Mouse (Mus musculus) common myeloid progenitor, adult 5-6 weeks (primary cell): ENCODE measurements around the gene Opcml. TPM values are rescaled to one million over a fixed set of nuclear protein-coding genes. Genes with fewer than 3 reads are reported as not detected.

ENCODE experiments used
- ATAC-seq: replicated peaks from 2 replicates; pipeline ENCODE4 v1.8.0; 2016; ENCODE audit warnings: low read depth, mild to moderate bottlenecking, moderate TSS enrichment, inconsistent platforms; ENCODE audit not compliant: poor library complexity, severe bottlenecking
- total RNA-seq: library from RNA; stranded (forward); fragments of 200-1000, 187-1606 nt; gene quantifications from 2 replicates; pipeline ENCODE4 v1.2.3, GENCODE M21; 2017

Opcml gene
- total RNA-seq, 1 experiment from 2014 or later: not detected

DNA sequence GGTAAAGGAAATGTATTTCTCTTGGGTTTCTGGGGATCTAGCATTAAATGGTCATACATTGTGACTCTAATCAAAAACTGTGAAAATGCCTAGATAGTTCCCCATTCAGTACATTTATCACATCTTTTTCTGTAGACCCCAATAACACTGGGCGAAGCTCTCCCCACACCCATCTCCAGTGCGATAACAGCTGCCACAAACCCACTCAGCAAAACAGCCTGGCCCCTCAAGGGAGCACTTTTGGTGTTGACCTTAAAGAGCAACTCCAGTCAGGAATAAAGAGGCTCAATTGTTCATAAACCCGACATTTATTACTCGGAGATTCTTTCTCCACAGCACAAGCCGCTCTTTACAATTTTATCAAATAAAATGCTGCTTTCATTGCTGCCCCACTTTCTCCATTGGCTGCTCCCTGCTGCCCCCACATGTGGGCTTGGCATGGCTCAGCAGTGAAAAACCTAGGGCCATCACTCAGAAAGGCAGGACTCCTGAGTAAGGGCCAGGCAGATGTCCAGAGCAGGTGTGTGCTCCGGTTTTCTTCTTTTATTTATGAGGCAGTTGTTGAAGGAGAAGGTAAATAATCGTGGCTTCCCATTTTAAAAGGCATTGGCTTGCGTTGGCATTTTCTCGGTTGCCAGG is 781.7 kb downstream of the Opcml start:
- ATAC-seq: no peak

DNA sequence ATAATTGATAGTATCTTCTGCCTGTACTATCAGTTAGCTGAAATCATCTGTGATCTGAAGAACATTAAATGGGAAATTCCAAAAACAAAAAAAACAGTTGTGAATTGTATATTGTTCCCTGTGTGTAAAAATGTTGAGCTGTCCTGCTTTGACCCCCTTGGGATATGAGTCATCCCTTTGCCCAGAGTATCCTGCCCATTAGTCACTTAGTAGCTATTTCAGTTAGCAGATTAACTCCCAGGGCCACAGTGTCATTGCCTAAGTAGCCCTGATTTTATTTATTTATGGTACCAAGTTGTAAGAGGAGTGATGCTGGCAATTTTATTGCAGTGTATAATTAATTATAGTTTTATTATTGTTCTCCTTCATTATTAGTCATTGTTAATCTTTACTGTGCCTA is 788.2 kb downstream of the Opcml start:
- ATAC-seq: no peak

GRCm38 (mm10) chr9:28587253-28587652 is 796.7 kb downstream of the Opcml start:
- no peak for ATAC-seq

DNA sequence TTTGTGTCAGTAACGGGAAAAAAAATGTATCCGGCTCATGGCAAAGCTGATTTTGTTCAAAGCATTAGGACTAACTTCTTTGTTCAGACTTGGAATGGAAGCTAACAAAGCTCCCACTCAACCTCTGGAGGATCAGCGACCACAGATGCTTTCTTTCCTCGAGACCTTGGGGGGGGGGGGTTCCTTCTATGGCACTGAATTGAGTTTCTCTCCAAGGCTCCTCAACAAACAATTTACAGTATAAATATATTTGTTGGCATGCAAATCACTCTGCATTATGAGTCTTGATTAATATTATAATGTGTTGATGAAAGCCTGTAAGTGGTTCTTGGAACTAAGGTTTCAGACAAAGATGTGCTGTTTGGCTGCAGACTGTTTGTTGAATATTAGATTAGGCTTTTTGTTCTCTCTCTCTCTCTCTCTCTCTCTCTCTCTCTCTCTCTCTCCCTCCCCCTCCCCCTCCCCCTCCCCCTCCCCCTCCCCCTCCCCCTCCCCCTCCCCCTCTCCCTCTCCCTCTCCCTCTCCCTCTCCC is 797.3 kb downstream of the Opcml start:
- ATAC-seq: no peak

DNA sequence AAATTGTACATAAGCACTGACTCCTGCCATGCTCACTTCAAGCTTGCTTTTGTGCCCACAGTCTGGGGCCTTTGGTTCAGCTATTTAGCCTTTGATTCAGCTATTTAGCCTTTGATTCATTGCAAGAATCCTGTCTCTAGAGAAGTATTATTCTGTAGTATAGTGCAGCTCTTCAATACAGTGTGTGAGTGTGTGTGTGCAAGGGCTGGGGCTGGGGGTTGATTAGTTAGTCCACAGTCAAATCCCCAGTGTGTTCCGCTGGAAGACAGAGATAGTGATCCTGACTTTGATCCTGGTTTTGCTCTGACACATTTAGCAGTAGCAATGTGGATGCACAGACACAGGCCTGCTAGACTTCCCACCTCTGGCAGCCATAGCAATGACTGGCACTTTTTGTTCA is 797.9 kb downstream of the Opcml start:
- no peak for ATAC-seq

- ATAC-seq: no peak
Observed at GRCm38 (mm10) chr9:28592208-28592607, 801.6 kb downstream of the Opcml start.

- ATAC-seq: no peak
Observed at GRCm38 (mm10) chr9:28595062-28595461, 804.5 kb downstream of the Opcml start.

DNA sequence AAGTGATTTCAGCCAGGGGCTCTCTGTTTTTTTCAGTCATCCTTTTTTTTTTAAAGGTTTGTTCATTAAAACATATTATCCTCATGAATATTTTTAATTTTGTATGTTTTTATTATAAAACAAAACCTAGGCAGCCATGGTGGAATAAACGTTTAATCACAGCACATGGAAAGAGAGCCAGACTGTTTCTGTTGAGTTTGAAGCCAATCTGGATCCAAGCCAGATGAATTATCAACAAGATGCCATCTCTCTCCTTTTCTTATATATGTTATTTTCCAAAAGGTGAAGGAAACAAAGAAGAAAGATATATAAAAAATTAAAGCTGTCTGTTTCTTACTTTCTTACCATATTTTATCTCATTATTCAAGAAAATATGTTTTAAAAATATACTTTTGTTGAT is 815.0 kb downstream of the Opcml start:
- no peak for ATAC-seq

DNA sequence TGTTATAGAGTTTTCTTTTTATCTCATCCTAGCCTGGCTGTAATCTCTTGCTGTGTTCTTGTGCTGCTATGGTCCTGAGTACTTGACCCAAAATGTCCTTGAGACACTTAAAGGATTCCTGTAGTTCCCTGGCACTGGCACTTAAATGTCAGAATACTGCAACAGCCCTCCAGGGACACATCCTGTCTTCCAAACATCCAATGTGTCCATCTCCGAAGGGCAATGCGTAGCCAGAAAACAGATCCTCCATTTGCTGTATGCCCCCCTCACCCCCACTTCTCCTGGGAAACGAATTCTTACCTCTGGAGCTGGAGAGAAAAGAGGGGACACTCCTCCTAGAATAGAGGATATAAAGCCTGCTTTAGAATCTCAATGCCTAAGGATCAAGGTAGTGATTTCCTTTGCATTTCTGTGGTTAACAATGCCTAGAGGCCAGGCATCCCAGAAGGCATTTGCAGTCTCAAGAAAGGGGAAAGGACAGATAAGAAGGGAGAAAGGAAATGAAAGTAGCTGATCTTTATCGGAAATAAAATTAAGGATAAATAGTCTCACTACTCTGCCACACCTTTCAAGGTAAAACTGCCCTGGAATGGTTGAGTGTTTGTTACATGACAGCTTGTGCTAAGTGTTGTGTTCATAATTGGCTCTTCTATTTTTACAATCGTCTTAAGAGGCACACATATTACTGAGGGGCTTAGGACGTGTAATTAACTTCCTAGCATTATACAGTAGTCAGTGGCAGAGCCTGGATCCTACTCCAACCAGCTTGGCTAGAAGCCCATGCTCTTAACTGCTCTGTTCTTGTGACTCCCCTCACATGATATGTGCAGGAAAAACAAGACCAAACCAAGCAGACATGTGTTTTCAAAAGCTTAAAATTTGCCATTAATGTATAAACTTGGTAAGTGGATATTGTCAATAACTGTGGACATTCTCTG is 823.4 kb downstream of the Opcml start:
- no peak for ATAC-seq

DNA sequence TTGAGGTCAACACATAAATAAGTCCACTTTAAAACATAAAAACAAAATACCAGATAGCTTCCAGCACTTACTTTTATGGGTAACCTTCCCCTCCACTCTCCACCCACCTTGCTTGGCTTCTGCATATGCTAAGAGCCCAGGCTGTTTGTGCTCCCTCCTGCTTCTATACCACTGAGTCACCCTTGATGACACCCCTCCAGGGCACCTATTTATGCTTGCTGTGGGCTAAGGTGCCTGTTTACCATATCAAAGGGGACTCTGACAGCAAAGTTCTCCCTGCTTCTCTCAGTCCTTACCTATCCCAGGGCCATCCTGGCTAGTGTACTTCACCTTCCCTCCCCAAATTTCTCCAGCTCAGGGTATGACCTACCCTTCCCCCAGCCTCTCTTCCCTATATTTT is 824.9 kb downstream of the Opcml start:
- ATAC-seq: no peak

- ATAC-seq: no peak
Observed at GRCm38 (mm10) chr9:28617666-28618065, 827.1 kb downstream of the Opcml start.

GRCm38 (mm10) chr9:28618186-28618892 is 827.8 kb downstream of the Opcml start:
- ATAC-seq: no peak

DNA sequence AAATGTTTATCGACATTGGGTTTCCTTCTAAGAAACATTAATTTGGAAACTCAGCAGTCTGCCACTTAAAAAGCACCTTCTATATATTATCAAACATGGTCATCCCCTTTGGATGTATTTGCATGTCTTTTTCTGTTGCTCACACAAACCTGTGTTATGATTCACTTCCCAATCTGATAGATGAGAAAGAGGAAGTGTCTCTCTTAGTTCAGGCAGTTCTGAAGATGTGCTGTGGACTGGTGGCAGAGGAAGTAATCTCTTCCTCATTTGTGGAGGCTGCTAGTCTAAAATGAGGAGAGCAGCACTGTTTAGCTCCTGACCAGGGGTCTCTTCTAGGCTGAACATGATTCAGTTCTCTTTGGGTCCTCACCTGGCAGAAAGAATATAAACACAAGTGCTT is 831.4 kb downstream of the Opcml start:
- peak; percentile 89 for ATAC-seq

DNA sequence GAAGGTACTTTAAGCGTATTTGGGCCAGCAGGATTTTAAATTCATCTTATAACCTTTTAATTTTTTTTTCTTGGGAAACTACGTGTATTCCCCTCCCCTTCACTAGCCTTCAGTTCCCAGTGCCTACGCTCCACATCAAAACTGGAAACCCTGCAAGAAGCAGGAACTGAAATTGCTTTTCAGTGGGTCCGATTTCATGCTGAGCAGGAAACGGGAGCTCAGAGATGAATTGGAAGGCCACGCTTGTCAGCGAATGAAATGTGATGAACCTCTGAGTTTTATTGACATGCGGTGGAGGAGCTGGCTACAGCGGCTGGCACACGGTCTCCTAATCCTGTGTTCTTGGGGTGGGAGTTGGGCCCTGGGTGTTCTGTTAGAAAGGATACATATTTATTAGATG is 834.3 kb downstream of the Opcml start:
- ATAC-seq: no peak

GRCm38 (mm10) chr9:28642766-28643165 is 852.2 kb downstream of the Opcml start:
- ATAC-seq: no peak

DNA sequence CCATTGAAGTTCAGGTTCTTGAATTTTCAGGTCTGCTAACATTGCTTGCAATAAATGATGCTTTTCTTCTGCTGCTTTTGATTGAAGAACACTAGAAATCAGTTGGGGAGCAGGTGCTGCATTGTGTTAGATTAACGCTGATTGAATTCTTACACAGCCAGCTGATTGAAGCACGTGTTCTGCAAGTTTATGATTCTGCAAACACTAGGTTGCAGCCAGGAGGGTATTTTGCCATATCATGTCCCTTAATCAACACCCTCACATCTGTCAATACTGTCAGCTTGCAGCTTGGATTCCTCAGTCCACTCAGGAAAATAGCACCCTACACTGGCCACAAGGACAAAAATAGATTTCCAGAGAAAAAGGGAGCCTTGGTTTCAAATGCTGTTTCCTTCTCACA is 853.5 kb downstream of the Opcml start:
- ATAC-seq: no peak

GRCm38 (mm10) chr9:28650089-28650488 is 859.5 kb downstream of the Opcml start:
- no peak for ATAC-seq

GRCm38 (mm10) chr9:28659996-28660395 is 869.4 kb downstream of the Opcml start:
- no peak for ATAC-seq

GRCm38 (mm10) chr9:28662882-28663281 is 872.3 kb downstream of the Opcml start:
- ATAC-seq: no peak

GRCm38 (mm10) chr9:28680309-28680708 is 889.7 kb downstream of the Opcml start:
- no peak for ATAC-seq
